Mouse (Mus musculus) myocyte (in vitro differentiated cells): ENCODE results near the gene Cplx3.

Source experiments
- MAX ChIP-seq: IDR thresholded peaks from one replicate; pipeline ENCODE4 v1.6.1; 2011; ENCODE audit warnings: low read depth, mild to moderate bottlenecking, control low read depth
- MYOD1 ChIP-seq, 3 experiments: IDR thresholded peaks; one replicate each; pipeline ENCODE4 v1.6.1; 2011; ENCODE audit warnings: control low read depth in 2 of 3, low read depth in 2 of 3, mild to moderate bottlenecking in 2 of 3, moderate library complexity in 1 of 3; ENCODE audit not compliant: insufficient read length in 2 of 3, control insufficient read depth in 1 of 3
- POLR2A ChIP-seq: IDR thresholded peaks from one replicate; pipeline ENCODE4 v1.6.1; 2011; ENCODE audit warnings: low read depth, mild to moderate bottlenecking, control low read depth, moderate library complexity; ENCODE audit not compliant: insufficient read length
- POLR2AphosphoS2 ChIP-seq: IDR thresholded peaks from one replicate; pipeline ENCODE4 v1.6.1; 2011; ENCODE audit warnings: low read depth, control low read depth; ENCODE audit not compliant: insufficient read length
- SRF ChIP-seq: IDR thresholded peaks from one replicate; pipeline ENCODE4 v1.6.1; 2011; ENCODE audit warnings: low read depth; ENCODE audit not compliant: control insufficient read depth, insufficient read length
- TCF12 ChIP-seq: IDR thresholded peaks from one replicate; pipeline ENCODE4 v1.6.1; 2011; ENCODE audit warnings: mild to moderate bottlenecking, control low read depth; ENCODE audit not compliant: poor library complexity, insufficient read depth, severe bottlenecking
- TCF3 ChIP-seq: IDR thresholded peaks from one replicate; pipeline ENCODE4 v1.6.1; 2011; ENCODE audit warnings: low read depth, control low read depth; ENCODE audit not compliant: insufficient read length
- USF1 ChIP-seq: IDR thresholded peaks from one replicate; pipeline ENCODE4 v1.6.1; 2011; ENCODE audit warnings: low read depth, mild to moderate bottlenecking, control low read depth, moderate library complexity

DNA sequence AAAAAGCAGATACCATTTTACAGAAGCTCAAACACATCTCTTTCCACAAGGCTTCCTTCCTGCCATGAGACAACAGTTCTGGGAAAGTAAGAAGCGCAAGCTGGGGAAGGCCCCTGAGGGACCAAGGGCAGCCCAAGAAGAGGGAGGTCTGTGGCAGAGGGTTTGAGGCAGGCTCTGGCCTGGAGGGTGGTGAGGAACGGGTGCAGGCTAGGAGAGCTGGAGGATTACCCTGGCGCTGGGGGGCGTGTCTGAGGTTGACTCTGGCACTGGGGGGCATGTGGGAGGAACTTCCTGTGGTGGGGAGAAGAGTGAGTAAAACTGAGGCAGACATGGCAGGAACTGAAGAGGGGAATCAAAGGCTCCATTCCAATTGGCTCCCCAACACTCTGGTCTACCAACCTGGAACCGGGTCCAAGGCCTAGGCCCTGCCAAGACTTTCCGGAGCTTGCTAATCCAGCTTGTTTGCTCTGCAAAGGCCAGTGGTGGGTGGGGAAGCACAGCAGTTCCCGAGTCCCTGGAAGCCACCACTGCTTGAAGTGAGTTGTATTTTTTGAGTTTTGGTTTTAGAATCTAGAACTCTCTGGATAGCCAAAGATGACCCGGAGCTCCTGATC, 11.6 kb upstream of the Cplx3 start:
- TF ChIP-seq POLR2A (no peak), MYOD1 (IDR thresholded peaks at IDR 0.05; ENCODE audit: control insufficient read depth in 1 of 3, insufficient read length in 2 of 3, low read depth in 2 of 3) (no peak), USF1 (no peak), TCF12 (no peak), TCF3 (no peak), MAX (no peak), POLR2AphosphoS2 (no peak), SRF (no peak)
